Mouse (Mus musculus) lung, embryonic 14.5 days (tissue): Measurements from ENCODE around the gene Fam3c. TPM values are rescaled to one million over a fixed set of nuclear protein-coding genes. Genes with fewer than 3 reads are reported as not detected.

Experiments used
- ATAC-seq: fragments of 200-750 bp; cut with Nextera tagmentation; 2 replicates; pipeline ENCODE4 v1.8.0; 2017; ENCODE audit warnings: mild to moderate bottlenecking, moderate TSS enrichment, moderate library complexity; ENCODE audit not compliant: insufficient read depth
- DNase-seq: peaks from one replicate; pipeline ENCODE4 v3.0.0-alpha.2; 2015
- H3K27ac ChIP-seq: fragments of 300-500 bp; sonication (generic); 2 replicates; pipeline ENCODE4 v1.5.1; 2014; ENCODE audit warnings: low read depth, mild to moderate bottlenecking, moderate library complexity
- H3K27me3 ChIP-seq: fragments of 300-500 bp; sonication (generic); 2 replicates; pipeline ENCODE4 v1.6.1; 2014; ENCODE audit warnings: low read length, control low read depth; ENCODE audit not compliant: insufficient read depth
- H3K36me3 ChIP-seq: fragments of 300-500 bp; sonication (generic); 2 replicates; pipeline ENCODE4 v1.6.1; 2014; ENCODE audit warnings: control low read depth; ENCODE audit not compliant: insufficient read depth
- H3K4me1 ChIP-seq: fragments of 300-500 bp; sonication (generic); 2 replicates; pipeline ENCODE4 v1.6.1; 2014; ENCODE audit warnings: antibody characterized with exemption, control low read depth; ENCODE audit not compliant: insufficient read depth
- H3K4me2 ChIP-seq: fragments of 300-500 bp; sonication (generic); 2 replicates; pipeline ENCODE4 v1.6.1; 2014; ENCODE audit warnings: mild to moderate bottlenecking
- H3K4me3 ChIP-seq: fragments of 300-500 bp; sonication (generic); 2 replicates; pipeline ENCODE4 v1.5.1; 2014; ENCODE audit warnings: low read depth, low read length
- H3K9ac ChIP-seq: fragments of 300-500 bp; sonication (generic); 2 replicates; pipeline ENCODE4 v1.6.1; 2014
- H3K9me3 ChIP-seq: fragments of 300-500 bp; sonication (generic); 2 replicates; pipeline ENCODE4 v1.6.1; 2016; ENCODE audit warnings: low read depth, low read length, control low read depth
- CTCF ChIP-seq: IDR thresholded peaks from 2 replicates; pipeline ENCODE4 v1.5.1; 2016; ENCODE audit warnings: antibody characterized with exemption, low read depth
- WGBS: fragments of 180-500 bp; shearing (Covaris S2); extraction: QIAGEN DNeasy Blood & Tissue Kit; methylation state at CpG from one replicate; pipeline ENCODE4 v1.1.7; 2014; 5-methylcytosine and 5-hydroxymethylcytosine counted together
- polyA plus RNA-seq: library from polyadenylated mRNA; unstranded; fragments of >200 nt; fragmentation: Nextera tagmentation; extraction: Ambion mirVana; gene quantifications from 2 replicates; pipeline ENCODE4 v1.2.1, GENCODE M21; 2014

Gene Fam3c
- polyA plus RNA-seq, result 82.2 and 83.8 TPM in 2 replicates

DNA sequence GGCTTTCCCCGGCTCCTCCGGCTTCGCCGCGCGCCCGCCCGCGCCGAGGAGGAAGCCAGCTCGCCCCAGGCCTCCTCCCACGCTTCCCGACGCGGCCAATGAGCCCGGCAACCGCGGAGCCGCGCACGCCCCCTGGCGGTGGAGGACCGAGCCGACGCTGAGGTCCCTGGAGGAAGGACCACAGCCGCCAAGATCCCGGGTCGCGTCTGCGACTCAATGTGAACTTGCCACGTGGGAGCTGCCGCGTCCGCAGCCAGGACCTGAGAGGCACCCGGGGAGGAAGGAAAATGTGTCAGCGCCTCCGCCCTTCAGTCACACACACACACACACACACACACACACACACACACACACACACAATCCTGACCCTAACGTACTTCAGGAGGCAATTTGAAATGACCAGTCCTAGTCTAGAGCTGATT lies at the start of gene Fam3c:
TSS of gene Fam3c (minus strand) at position 158 of the 422 bp plus-strand sequence.
- TF ChIP-seq CTCF, result peak; percentile 90
- Histone ChIP-seq H3K27ac (peak within 1 kb of the TSS; percentile 84), H3K36me3 (no peaks in the 10 kb centered on the region), H3K4me2 (peak within 1 kb of the TSS; percentile 75), H3K9me3 (0 out of 2 replicates have a peak, but pooled peaks cover 3% of the 10 kb centered on the region), H3K9ac (peak within 1 kb of the TSS; percentile 82), H3K27me3 (no peaks in the 10 kb centered on the region), H3K4me1 (0 out of 2 replicates have a peak, but pooled peaks cover 6% of the 10 kb centered on the region), H3K4me3 (peak within 1 kb of the TSS; percentile 79)
- DNase-seq (peak; percentile 98), ATAC-seq (peak; percentile 99)
- whole genome bisulfite sequencing, result under 1% methylated on average over 36 of the region's 38 CpGs

DNA sequence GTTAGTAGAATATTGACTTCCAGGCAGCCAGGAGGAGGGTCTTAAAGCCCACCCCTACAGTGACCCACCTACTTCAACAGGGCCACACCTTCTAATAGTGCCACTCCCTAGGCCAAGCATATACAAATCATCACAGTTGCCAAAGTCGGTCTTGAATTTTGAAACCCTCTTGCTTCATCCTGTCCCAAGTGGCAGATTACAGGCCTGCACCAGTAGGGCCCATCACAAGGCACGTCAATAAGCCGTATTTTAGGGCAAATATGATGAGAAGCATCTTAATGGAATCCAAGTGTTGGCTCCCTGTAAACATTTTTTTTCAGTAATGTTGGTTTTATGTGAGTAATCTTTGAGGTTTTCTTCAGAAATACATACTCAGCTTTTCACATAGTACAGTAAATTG lies 49.0 kb upstream of the Fam3c start:
- Histone ChIP-seq H3K36me3 (no peaks in the 10 kb centered on the region), H3K27ac (no peak overlapping the region), H3K27me3 (no peaks in the 10 kb centered on the region), H3K9me3 (no peaks in the 10 kb centered on the region), H3K4me2 (no peak overlapping the region), H3K4me3 (no peak overlapping the region), H3K4me1 (no peaks in the 10 kb centered on the region), H3K9ac (no peak overlapping the region)
- 78% methylated on average over 3 of the region's 3 CpGs for WGBS
- no peak for DNase-seq
- no peak for ATAC-seq
- TF ChIP-seq CTCF, result no peak

DNA sequence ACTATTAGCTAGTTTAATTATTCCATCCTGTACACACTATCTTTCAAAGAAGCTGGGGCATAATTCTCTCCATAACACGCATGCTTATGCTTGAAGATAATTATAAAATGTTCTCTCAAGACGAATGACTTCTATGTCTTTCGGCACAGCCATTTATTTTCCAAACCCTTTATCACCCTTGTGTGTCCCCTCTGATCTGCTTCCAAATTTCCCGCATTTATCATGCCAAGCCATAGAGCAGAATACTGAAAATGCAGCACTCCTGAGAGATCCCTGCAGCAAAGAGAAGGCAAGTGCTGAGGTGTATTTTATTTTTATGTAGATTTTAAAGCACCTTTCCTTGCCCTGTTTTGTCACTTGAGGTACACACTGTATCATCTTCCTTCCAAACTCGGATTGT lies 47.7 kb upstream of the Fam3c start:
- WGBS, result 59% methylated on average over 5 of the region's 5 CpGs
- no peak overlapping the region for H3K4me3 ChIP-seq
- H3K27me3 ChIP-seq, result no peaks in the 10 kb centered on the region
- ATAC-seq, result no peak
- TF ChIP-seq CTCF, result no peak
- no peaks in the 10 kb centered on the region for H3K36me3 ChIP-seq
- no peak overlapping the region for H3K27ac ChIP-seq
- H3K4me1 ChIP-seq, result no peaks in the 10 kb centered on the region
- no peak for DNase-seq
- H3K9me3 ChIP-seq, result no peaks in the 10 kb centered on the region
- no peak overlapping the region for H3K4me2 ChIP-seq
- no peak overlapping the region for H3K9ac ChIP-seq

DNA sequence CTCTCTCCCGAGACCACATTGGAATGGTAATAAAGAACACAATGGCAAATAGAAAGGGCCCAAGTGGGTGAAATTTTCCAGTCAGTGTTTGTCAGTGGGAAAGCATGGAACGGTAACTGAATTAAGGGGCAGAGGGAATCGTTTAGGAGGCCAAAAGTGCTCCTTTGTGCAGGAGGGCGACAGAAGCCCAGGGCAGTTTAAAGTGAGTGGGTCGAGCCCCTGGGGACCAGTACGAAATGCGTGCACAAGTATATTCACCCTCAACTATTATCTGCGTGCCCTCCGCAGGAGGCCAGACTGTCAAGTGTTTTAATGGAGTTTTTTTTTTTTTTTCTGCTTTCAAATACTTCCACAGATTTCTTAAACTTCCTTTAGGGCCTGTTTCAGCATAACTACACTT lies 47.3 kb upstream of the Fam3c start:
- Histone ChIP-seq H3K4me2 (no peak overlapping the region), H3K4me3 (no peak overlapping the region), H3K9me3 (no peaks in the 10 kb centered on the region), H3K27me3 (no peaks in the 10 kb centered on the region), H3K4me1 (no peaks in the 10 kb centered on the region), H3K27ac (no peak overlapping the region), H3K36me3 (no peaks in the 10 kb centered on the region), H3K9ac (no peak overlapping the region)
- DNase-seq, result no peak
- WGBS, result 68% methylated on average over 9 of the region's 9 CpGs
- no peak for TF ChIP-seq CTCF
- no peak for ATAC-seq

DNA sequence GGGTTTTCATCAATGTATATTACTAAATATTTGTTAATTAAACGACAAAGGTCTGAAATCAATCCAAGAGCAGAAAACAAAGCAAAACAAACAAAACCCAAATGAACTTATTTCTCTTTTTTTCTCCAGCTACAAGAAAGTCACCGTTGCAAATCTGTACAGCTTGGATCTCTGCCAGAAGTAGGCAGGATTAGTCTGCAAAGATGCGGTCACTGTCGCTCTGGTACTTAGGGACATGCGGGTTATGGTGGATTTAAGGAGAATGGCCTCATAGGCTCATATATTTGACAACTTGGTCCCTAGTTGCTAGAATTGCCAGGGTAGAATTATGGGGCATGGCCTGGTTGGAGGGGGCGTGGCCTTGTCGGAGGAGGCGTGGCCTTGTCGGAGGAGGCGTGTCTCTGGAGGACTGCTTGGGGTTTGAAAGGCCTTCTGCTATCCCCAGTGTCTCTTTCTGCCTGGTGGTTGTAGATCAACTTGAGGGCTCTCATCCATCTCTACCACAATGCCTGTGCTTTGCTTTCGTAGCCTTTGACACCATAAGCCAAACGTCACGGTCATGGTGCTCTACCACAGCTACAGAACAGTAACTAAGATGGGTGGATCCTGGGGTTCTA lies 46.6 kb upstream of the Fam3c start:
- Histone ChIP-seq H3K27me3 (no peaks in the 10 kb centered on the region), H3K27ac (no peak overlapping the region), H3K4me2 (no peak overlapping the region), H3K36me3 (no peaks in the 10 kb centered on the region), H3K9ac (no peak overlapping the region), H3K4me1 (no peaks in the 10 kb centered on the region), H3K9me3 (no peaks in the 10 kb centered on the region), H3K4me3 (no peak overlapping the region)
- ATAC-seq, result no peak
- no peak for TF ChIP-seq CTCF
- DNase-seq, result no peak
- 78% methylated on average over 13 of the region's 13 CpGs for WGBS

DNA sequence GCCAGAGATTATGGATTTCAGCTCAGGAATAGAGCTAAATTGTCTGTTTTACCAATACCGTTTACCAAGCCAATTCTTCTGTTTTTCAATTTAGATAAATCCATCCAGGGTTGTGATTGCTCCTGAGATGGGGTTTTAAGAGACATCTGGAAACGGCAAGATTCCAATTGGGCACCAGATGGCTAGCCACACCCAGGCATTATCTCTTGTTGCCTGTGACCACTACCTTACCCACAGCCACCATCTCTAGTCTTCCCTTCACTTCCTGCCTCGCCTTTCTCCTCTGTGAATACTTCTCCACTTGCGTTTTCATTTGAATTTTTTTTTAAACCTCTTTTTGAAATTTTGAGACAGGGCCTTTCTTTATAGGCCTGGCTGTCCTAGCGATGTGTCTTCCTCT lies 46.0 kb upstream of the Fam3c start:
- no peaks in the 10 kb centered on the region for H3K4me1 ChIP-seq
- H3K4me2 ChIP-seq, result no peak overlapping the region
- no peak for DNase-seq
- no peaks in the 10 kb centered on the region for H3K9me3 ChIP-seq
- no peak overlapping the region for H3K9ac ChIP-seq
- no peaks in the 10 kb centered on the region for H3K27me3 ChIP-seq
- no peaks in the 10 kb centered on the region for H3K36me3 ChIP-seq
- H3K4me3 ChIP-seq, result no peak overlapping the region
- no peak for ATAC-seq
- H3K27ac ChIP-seq, result no peak overlapping the region
- no peak for TF ChIP-seq CTCF
- WGBS, result 78% methylated on average over 5 of the region's 5 CpGs

DNA sequence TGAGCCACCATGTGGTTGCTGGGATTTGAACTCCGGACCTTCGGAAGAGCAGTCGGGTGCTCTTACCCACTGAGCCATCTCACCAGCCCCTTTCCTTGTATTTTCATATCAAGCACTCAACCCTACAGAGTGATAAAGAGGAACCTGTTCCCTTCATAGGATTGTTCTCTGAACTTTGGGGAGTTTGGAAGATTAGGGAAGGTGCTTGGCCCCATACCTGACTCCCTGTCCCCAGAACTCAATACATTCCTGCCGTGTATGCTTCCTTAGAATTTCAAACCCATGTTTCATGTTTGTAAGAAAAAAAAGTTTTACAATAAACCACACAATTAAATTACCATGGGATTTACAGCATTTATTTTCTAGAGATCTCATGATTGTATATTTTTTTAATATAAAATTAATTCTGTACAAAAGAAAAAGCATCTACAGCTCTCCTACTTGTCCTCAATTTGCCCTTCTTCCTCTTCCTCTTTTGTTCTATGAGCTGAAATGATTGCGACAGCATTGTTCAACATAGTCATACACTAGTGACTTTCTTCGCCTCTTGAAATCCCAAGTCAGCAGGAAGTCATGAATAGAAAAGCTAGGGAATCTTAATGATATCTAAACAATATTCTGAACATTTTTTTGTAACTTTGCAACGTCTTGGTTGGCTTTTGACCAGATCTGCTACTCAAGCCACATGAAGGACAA lies 42.2 kb upstream of the Fam3c start:
- no peak for TF ChIP-seq CTCF
- no peaks in the 10 kb centered on the region for H3K9me3 ChIP-seq
- no peak overlapping the region for H3K4me3 ChIP-seq
- H3K27ac ChIP-seq, result no peak overlapping the region
- H3K4me1 ChIP-seq, result no peaks in the 10 kb centered on the region
- H3K36me3 ChIP-seq, result no peaks in the 10 kb centered on the region
- H3K9ac ChIP-seq, result no peak overlapping the region
- no peak overlapping the region for H3K4me2 ChIP-seq
- DNase-seq (no peak), ATAC-seq (no peak)
- no peaks in the 10 kb centered on the region for H3K27me3 ChIP-seq
- WGBS, result 84% methylated on average over 7 of the region's 7 CpGs
